Mouse (Mus musculus) CD4-positive helper T cell, adult 2 months (primary cell): ENCODE measurements around the gene Olfr659.

ENCODE experiments used
- DNase-seq: peaks from one replicate; pipeline ENCODE4 v3.0.0-alpha.2; 2012; ENCODE audit warnings: low read depth, missing footprints, low spot score

The Olfr659 gene

DNA sequence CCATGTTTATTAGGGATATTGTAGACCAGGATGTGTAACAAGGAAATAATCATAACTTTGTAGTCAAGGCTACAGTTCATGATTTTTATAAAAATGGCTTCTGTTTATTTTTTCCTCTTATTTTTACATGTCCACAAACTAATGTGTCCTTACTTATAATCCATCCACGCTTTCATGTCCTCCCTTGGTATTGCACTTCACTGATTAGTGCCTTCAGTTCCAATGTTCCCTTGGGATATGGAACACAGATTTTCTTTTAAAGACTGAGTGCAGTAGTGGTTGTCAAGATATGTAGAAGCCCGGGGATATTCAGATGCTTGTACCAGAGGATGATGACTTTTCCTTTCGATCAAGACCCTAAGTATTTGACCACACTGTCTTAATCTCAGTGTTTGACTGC is at the start of gene Olfr659:
Olfr659 (plus strand) TSS at position 301 of the 400 bp plus-strand sequence.
- no peak for DNase-seq

DNA sequence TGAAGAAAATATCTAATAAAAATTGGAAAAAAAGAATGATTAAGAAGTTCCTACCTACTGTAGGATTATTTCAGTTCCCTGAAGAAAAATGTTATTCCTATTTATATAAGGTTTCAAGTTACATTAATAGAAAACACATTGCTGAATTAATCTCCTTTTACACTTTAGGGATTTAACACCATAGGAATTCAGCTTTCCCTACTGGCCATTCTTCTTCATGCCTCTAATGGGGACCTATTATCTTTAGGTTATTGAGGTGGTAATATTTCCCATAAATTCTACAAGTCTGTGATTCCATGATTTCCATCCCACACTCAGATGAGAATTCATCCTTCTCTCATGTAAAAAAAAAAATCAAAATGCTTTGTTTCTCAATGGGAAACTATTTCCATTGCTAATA is 42.1 kb upstream of the Olfr659 start, which contains the start of gene Olfr657:
Olfr657 (plus strand) TSS at position 301 of the 400 bp plus-strand sequence.
- no peak for DNase-seq

GRCm38 (mm10) chr7:104646841-104647482 is 19.6 kb upstream of the Olfr659 start, which contains the start of gene Olfr658:
TSS of gene Olfr658 (minus strand) at chr7:104647305.
- peak; percentile 43 for DNase-seq

- no peak for DNase-seq
Observed at GRCm38 (mm10) chr7:104686201-104686600, 19.6 kb downstream of the Olfr659 start, which contains the start of gene Olfr661. TSS of gene Olfr661 (plus strand) at chr7:104686501.
